Mouse (Mus musculus) liver, adult 2 months (tissue): ENCODE measurements around the gene Wdr6. TPM values are rescaled to one million over a fixed set of nuclear protein-coding genes. Genes with fewer than 3 reads are reported as not detected.

Experiments
- DNase-seq: peaks from one replicate; pipeline ENCODE4 v3.0.0-alpha.2; 2011; ENCODE audit warnings: low read depth, low spot score; ENCODE audit errors: extremely low read depth
- H3K27ac ChIP-seq: fragments of 200-500 bp; replicated peaks from 2 replicates; pipeline ENCODE4 v1.5.1; 2012; ENCODE audit warnings: low read depth, mild to moderate bottlenecking, control low read depth, inconsistent platforms, low read length; ENCODE audit not compliant: insufficient read depth
- H3K27me3 ChIP-seq: fragments of 200-500 bp; 2 replicates; pipeline ENCODE4 v1.6.1; 2012; ENCODE audit warnings: mild to moderate bottlenecking, moderate library complexity, low read length, inconsistent platforms; ENCODE audit not compliant: control insufficient read depth, insufficient read depth
- H3K36me3 ChIP-seq: fragments of 200-500 bp; 2 replicates; pipeline ENCODE4 v1.6.1; 2012; ENCODE audit warnings: low read length, inconsistent platforms; ENCODE audit not compliant: control insufficient read depth, insufficient read depth
- H3K4me1 ChIP-seq: fragments of 200-500 bp; 2 replicates; pipeline ENCODE4 v1.6.1; 2011; ENCODE audit warnings: low read length; ENCODE audit not compliant: control insufficient read depth, insufficient read depth
- H3K4me3 ChIP-seq: fragments of 200-500 bp; 2 replicates; pipeline ENCODE4 v1.5.1; 2011; ENCODE audit warnings: low read depth, mild to moderate bottlenecking, control low read depth, low read length, moderate library complexity; ENCODE audit not compliant: insufficient read depth
- H3K79me2 ChIP-seq: fragments of 200-500 bp; 2 replicates; pipeline ENCODE4 v1.6.1; 2012; ENCODE audit warnings: inconsistent platforms, mild to moderate bottlenecking, low read length, moderate library complexity; ENCODE audit not compliant: control insufficient read depth, insufficient read depth
- H3K9ac ChIP-seq: fragments of 200-500 bp; 2 replicates; pipeline ENCODE4 v1.6.1; 2012; ENCODE audit warnings: low read depth, mild to moderate bottlenecking, control low read depth, inconsistent platforms, low read length
- CTCF ChIP-seq: fragments of 200-500 bp; IDR thresholded peaks from 2 replicates; pipeline ENCODE4 v1.5.1; 2011; ENCODE audit warnings: low read depth, low read length, control low read depth
- POLR2A ChIP-seq: fragments of 200-500 bp; IDR thresholded peaks from 2 replicates; pipeline ENCODE4 v1.6.1; 2011; ENCODE audit warnings: low read length, control low read depth; ENCODE audit not compliant: insufficient read depth; ENCODE audit errors: extremely low read depth
- WGBS: fragments of 180-500 bp; shearing (Covaris S2); methylation state at CpG from one replicate; pipeline ENCODE4 v1.1.7; 2018; 5-methylcytosine and 5-hydroxymethylcytosine counted together
- polyA plus RNA-seq: library from polyadenylated mRNA; depleted of rRNA; stranded (reverse); fragments of >200 nt; gene quantifications from 2 replicates; pipeline ENCODE4 v1.2.3, GENCODE M21; 2012; rRNA removed
- total RNA-seq: library from RNA; depleted of rRNA; stranded (reverse); fragments of >200 nt; gene quantifications from 2 replicates; pipeline ENCODE4 v1.2.3, GENCODE M21; 2014; rRNA removed

The Wdr6 gene
- total and polyA plus RNA-seq, 2 experiments, result 6.4 to 14.8 TPM

DNA sequence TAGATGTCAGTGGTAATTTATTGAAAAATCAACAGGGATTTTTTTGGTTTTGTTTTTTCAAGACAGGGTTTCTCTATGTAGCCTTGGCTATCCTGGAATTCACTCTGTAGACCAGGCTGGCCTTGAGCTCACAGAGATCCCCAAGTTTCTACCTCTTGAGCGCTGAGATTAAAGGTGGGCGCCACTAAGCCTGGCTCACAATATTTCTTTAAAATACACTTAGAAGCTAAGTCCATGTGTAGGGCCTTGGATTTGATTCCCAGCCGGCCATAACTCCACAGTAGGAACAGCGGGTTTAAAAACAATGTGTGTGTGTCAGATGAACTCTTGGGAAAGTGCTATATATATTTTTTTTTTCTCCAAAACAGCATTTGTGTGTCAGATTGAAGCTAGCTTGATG is 55.2 kb downstream of the Wdr6 start:
- Histone ChIP-seq H3K79me2 (peaks cover 29% of the 10 kb centered on the region; the same call in 1 of the 2 replicates), H3K27me3 (no peaks in the 10 kb centered on the region), H3K36me3 (peaks cover 9% of the 10 kb centered on the region), H3K4me1 (peaks cover 7% of the 10 kb centered on the region; the same call in 1 of the 2 replicates), H3K4me3 (no peak overlapping the region), H3K9ac (no peak overlapping the region), H3K27ac (no peak overlapping the region)
- no peak for DNase-seq
- WGBS, result 99% methylated on average over 4 of the region's 4 CpGs
- TF ChIP-seq CTCF (no peak), POLR2A (no peak)

Other genes with a start within 250 kb of the Wdr6 start
- 5,129 and 5,348 TPM in 2 replicates for gene Gpx1, start 239.8 kb downstream of the Wdr6 start, total RNA-seq
- gene Gpx1, start 239.8 kb downstream of the Wdr6 start, polyA plus RNA-seq, result 8,357 and 9,405 TPM in 2 replicates
- 62.0 and 63.8 TPM in 2 replicates for gene Usp4, start 230.9 kb downstream of the Wdr6 start, total RNA-seq
- gene Usp4, start 230.9 kb downstream of the Wdr6 start, polyA plus RNA-seq, result 63.3 and 65.2 TPM in 2 replicates
- gene 1700102P08Rik, start 185.9 kb downstream of the Wdr6 start, total RNA-seq, result not detected in 2 replicates
- gene 1700102P08Rik, start 185.9 kb downstream of the Wdr6 start, polyA plus RNA-seq, result not detected in 2 replicates
- not detected in 2 replicates for gene Ccdc36, start 150.3 kb downstream of the Wdr6 start, total RNA-seq
- gene Ccdc36, start 150.3 kb downstream of the Wdr6 start, polyA plus RNA-seq, result not detected in 2 replicates
- not detected in 2 replicates for gene BC048562, start 142.3 kb downstream of the Wdr6 start, total RNA-seq
- gene BC048562, start 142.3 kb downstream of the Wdr6 start, polyA plus RNA-seq, result not detected in 2 replicates
- 5.6 and 6.4 TPM in 2 replicates for gene Ccdc71, start 118.2 kb downstream of the Wdr6 start, total RNA-seq
- gene Ccdc71, start 118.2 kb downstream of the Wdr6 start, polyA plus RNA-seq, result 13.2 and 15.7 TPM in 2 replicates
- 8.7 and 10.1 TPM in 2 replicates for gene Klhdc8b, start 117.2 kb downstream of the Wdr6 start, total RNA-seq
- gene Klhdc8b, start 117.2 kb downstream of the Wdr6 start, polyA plus RNA-seq, result 13.2 and 25.6 TPM in 2 replicates
- gene Lamb2, start 99.0 kb downstream of the Wdr6 start, total RNA-seq, result 4.0 and 4.8 TPM in 2 replicates
- 2.7 and 5.0 TPM in 2 replicates for gene Lamb2, start 99.0 kb downstream of the Wdr6 start, polyA plus RNA-seq
- 24.3 and 34.1 TPM in 2 replicates for gene Usp19, start 88.1 kb downstream of the Wdr6 start, total RNA-seq
- 51.7 and 80.5 TPM in 2 replicates for gene Usp19, start 88.1 kb downstream of the Wdr6 start, polyA plus RNA-seq
- gene Qars, start 71.0 kb downstream of the Wdr6 start, total RNA-seq, result 69.6 and 70.6 TPM in 2 replicates
- 90.2 and 99.4 TPM in 2 replicates for gene Qars, start 71.0 kb downstream of the Wdr6 start, polyA plus RNA-seq
- gene Qrich1, start 61.9 kb downstream of the Wdr6 start, total RNA-seq, result 43.0 and 52.7 TPM in 2 replicates
- gene Qrich1, start 61.9 kb downstream of the Wdr6 start, polyA plus RNA-seq, result 50.7 and 54.9 TPM in 2 replicates
- gene Impdh2, start 18.5 kb downstream of the Wdr6 start, total RNA-seq, result 33.6 and 39.3 TPM in 2 replicates
- gene Impdh2, start 18.5 kb downstream of the Wdr6 start, polyA plus RNA-seq, result 62.5 and 72.8 TPM in 2 replicates
- gene Ndufaf3, start 11.3 kb downstream of the Wdr6 start, total RNA-seq, result 12.0 and 13.4 TPM in 2 replicates
- gene Ndufaf3, start 11.3 kb downstream of the Wdr6 start, polyA plus RNA-seq, result 29.0 and 31.3 TPM in 2 replicates
- 32.8 and 35.2 TPM in 2 replicates for gene Dalrd3, start 8.9 kb downstream of the Wdr6 start, total RNA-seq
- gene Dalrd3, start 8.9 kb downstream of the Wdr6 start, polyA plus RNA-seq, result 104 and 130 TPM in 2 replicates
- gene P4htm, start 18.9 kb upstream of the Wdr6 start, total RNA-seq, result 0.09 and 0.13 TPM in 2 replicates
- 0.46 and 0.67 TPM in 2 replicates for gene P4htm, start 18.9 kb upstream of the Wdr6 start, polyA plus RNA-seq
- 34.0 and 37.1 TPM in 2 replicates for gene Arih2, start 70.6 kb upstream of the Wdr6 start, total RNA-seq
- gene Arih2, start 70.6 kb upstream of the Wdr6 start, polyA plus RNA-seq, result 25.5 and 26.8 TPM in 2 replicates
- 96.4 and 118 TPM in 2 replicates for gene Slc25a20, start 83.3 kb upstream of the Wdr6 start, total RNA-seq
- gene Slc25a20, start 83.3 kb upstream of the Wdr6 start, polyA plus RNA-seq, result 52.5 and 70.6 TPM in 2 replicates
- gene Prkar2a, start 110.6 kb upstream of the Wdr6 start, total RNA-seq, result 20.0 and 26.2 TPM in 2 replicates
- 23.4 and 28.8 TPM in 2 replicates for gene Prkar2a, start 110.6 kb upstream of the Wdr6 start, polyA plus RNA-seq
- 78.6 and 87.2 TPM in 2 replicates for gene Ip6k2, start 205.1 kb upstream of the Wdr6 start, total RNA-seq
- gene Ip6k2, start 205.1 kb upstream of the Wdr6 start, polyA plus RNA-seq, result 47.1 and 52.8 TPM in 2 replicates
- gene Nckipsd, start 229.6 kb upstream of the Wdr6 start, total RNA-seq, result 2.2 and 2.8 TPM in 2 replicates
- gene Nckipsd, start 229.6 kb upstream of the Wdr6 start, polyA plus RNA-seq, result 5.8 and 7.7 TPM in 2 replicates
- under 0.01 TPM in 1 of 2 replicates, not detected in the other for gene Celsr3, start 247.6 kb upstream of the Wdr6 start, total RNA-seq
- gene Celsr3, start 247.6 kb upstream of the Wdr6 start, polyA plus RNA-seq, result not detected in 2 replicates